Mouse (Mus musculus): ENCODE results near the gene Otc.

- TF ChIP-seq CTCF (conservative IDR thresholded peaks at IDR 0.05; ENCODE audit: low read length) (no peak), NANOG (IDR thresholded peaks at IDR 0.05; ENCODE audit: borderline replicate concordance, low read length) (no peak)
Measured at GRCm38 (mm10) chrX:10239515-10239914, 12.6 kb upstream of the Otc start.

Measured in E14TG2a.4 (cell line).